Mouse (Mus musculus) embryonic facial prominence, embryonic 12.5 days (tissue): ENCODE results near the gene P2rx3. TPM values are rescaled to one million over a fixed set of nuclear protein-coding genes. Genes with fewer than 3 reads are reported as not detected.

Source experiments
- ATAC-seq: fragments of 200-750 bp; cut with Nextera tagmentation; 2 replicates; pipeline ENCODE4 v1.8.0; 2017; ENCODE audit not compliant: insufficient number of reproducible peaks, insufficient read depth, low FRiP score, low TSS enrichment
- H3K27ac ChIP-seq: fragments of 300-500 bp; sonication (generic); 2 replicates; pipeline ENCODE4 v1.5.1; 2016; ENCODE audit warnings: mild to moderate bottlenecking
- H3K27me3 ChIP-seq: fragments of 300-500 bp; sonication (generic); 2 replicates; pipeline ENCODE4 v1.6.1; 2016; ENCODE audit warnings: mild to moderate bottlenecking, moderate library complexity
- H3K36me3 ChIP-seq: fragments of 300-500 bp; sonication (generic); 2 replicates; pipeline ENCODE4 v1.6.1; 2016; ENCODE audit warnings: mild to moderate bottlenecking
- H3K4me1 ChIP-seq: fragments of 300-500 bp; sonication (generic); 2 replicates; pipeline ENCODE4 v1.6.1; 2016
- H3K4me2 ChIP-seq: fragments of 300-500 bp; sonication (generic); replicated peaks from 2 replicates; pipeline ENCODE4 v1.6.1; 2016; ENCODE audit warnings: mild to moderate bottlenecking, moderate library complexity
- H3K4me3 ChIP-seq: fragments of 300-500 bp; sonication (generic); 2 replicates; pipeline ENCODE4 v1.5.1; 2016; ENCODE audit warnings: mild to moderate bottlenecking
- H3K9ac ChIP-seq: fragments of 300-500 bp; sonication (generic); 2 replicates; pipeline ENCODE4 v1.6.1; 2016; ENCODE audit warnings: mild to moderate bottlenecking, moderate library complexity
- H3K9me3 ChIP-seq: fragments of 300-500 bp; sonication (generic); 2 replicates; pipeline ENCODE4 v1.6.1; 2016; ENCODE audit warnings: mild to moderate bottlenecking, moderate library complexity
- WGBS: fragments of 180-500 bp; shearing (Covaris S2); methylation state at CpG from one replicate; pipeline ENCODE4 v1.1.7; 2016; 5-methylcytosine and 5-hydroxymethylcytosine counted together
- polyA plus RNA-seq: library from polyadenylated mRNA; unstranded; fragments of >200 nt; fragmentation: Nextera tagmentation; extraction: Ambion mirVana; gene quantifications from 2 replicates; pipeline ENCODE4 v1.2.1, GENCODE M21; 2016

Gene P2rx3
- polyA plus RNA-seq = 15.0 and 20.6 TPM in 2 replicates

GRCm38 (mm10) chr2:85037047-85038026 lies at the start of gene P2rx3, which contains the start of gene Ssrp1:
Gene P2rx3 (minus strand): TSS chr2:85037462.
Gene Ssrp1 (plus strand): TSS chr2:85037234.
- Histone ChIP-seq H3K4me3 (peak within 1 kb of the TSS; percentile 82), H3K4me1 (peaks cover 11% of the 10 kb centered on the region), H3K9ac (peak within 1 kb of the TSS; percentile 94), H3K27ac (peak within 1 kb of the TSS; percentile 90), H3K27me3 (no peaks in the 10 kb centered on the region), H3K4me2 (peak within 1 kb of the TSS; percentile 69), H3K36me3 (peaks cover 32% of the 10 kb centered on the region), H3K9me3 (no peaks in the 10 kb centered on the region)
- ATAC-seq = peak; percentile 94
- WGBS = under 1% methylated on average over 66 of the region's 66 CpGs

- H3K27ac ChIP-seq = no peak overlapping the region
- H3K36me3 ChIP-seq = peaks cover 51% of the 10 kb centered on the region
- H3K4me3 ChIP-seq = no peak overlapping the region
- no peak for ATAC-seq
- no peaks in the 10 kb centered on the region for H3K4me1 ChIP-seq
- no peak overlapping the region for H3K4me2 ChIP-seq
- no peak overlapping the region for H3K9ac ChIP-seq
- H3K9me3 ChIP-seq = no peaks in the 10 kb centered on the region
- WGBS = 85% methylated on average over 5 of the region's 5 CpGs
- no peaks in the 10 kb centered on the region for H3K27me3 ChIP-seq
Observed at GRCm38 (mm10) chr2:85073751-85074150, 36.5 kb upstream of the P2rx3 start.

DNA sequence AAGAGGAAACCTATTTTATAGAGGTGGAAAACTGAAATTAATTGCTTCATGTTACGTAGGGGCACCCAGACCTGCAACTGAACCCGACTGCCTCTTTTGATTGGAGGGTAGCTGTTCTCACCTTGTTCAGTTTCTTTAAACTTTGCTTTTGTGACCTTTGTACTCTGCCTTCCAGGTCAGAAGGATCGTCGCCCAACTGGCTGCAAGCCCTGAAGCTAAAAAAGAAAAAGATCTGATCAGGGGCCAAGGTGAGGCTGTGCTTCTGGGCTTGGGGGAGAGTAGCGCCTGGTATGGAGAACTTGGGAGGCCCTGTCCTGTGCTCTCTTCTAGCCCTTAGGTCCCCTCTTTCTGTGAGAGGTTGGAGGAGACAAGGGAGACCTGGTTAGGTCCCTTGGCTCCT lies 34.7 kb upstream of the P2rx3 start:
- Histone ChIP-seq H3K27me3 (no peaks in the 10 kb centered on the region), H3K9ac (no peak overlapping the region), H3K4me3 (no peak overlapping the region), H3K4me2 (no peak overlapping the region), H3K36me3 (peaks cover 53% of the 10 kb centered on the region), H3K27ac (no peak overlapping the region), H3K9me3 (no peaks in the 10 kb centered on the region), H3K4me1 (no peaks in the 10 kb centered on the region)
- ATAC-seq = no peak
- 76% methylated on average over 5 of the region's 5 CpGs for WGBS

- H3K27ac ChIP-seq = no peak overlapping the region
- H3K4me3 ChIP-seq = no peak overlapping the region
- WGBS = 77% methylated on average over 15 of the region's 15 CpGs
- peaks cover 61% of the 10 kb centered on the region for H3K36me3 ChIP-seq
- no peak overlapping the region for H3K4me2 ChIP-seq
- H3K9ac ChIP-seq = no peak overlapping the region
- H3K4me1 ChIP-seq = no peaks in the 10 kb centered on the region
- no peaks in the 10 kb centered on the region for H3K27me3 ChIP-seq
- no peaks in the 10 kb centered on the region for H3K9me3 ChIP-seq
- ATAC-seq = no peak
Observed at GRCm38 (mm10) chr2:85070086-85070485, 32.8 kb upstream of the P2rx3 start.

- WGBS = 84% methylated on average over 2 of the region's 2 CpGs
- no peak overlapping the region for H3K4me3 ChIP-seq
- no peaks in the 10 kb centered on the region for H3K9me3 ChIP-seq
- no peak overlapping the region for H3K4me2 ChIP-seq
- no peaks in the 10 kb centered on the region for H3K27me3 ChIP-seq
- no peak for ATAC-seq
- no peaks in the 10 kb centered on the region for H3K4me1 ChIP-seq
- no peak overlapping the region for H3K9ac ChIP-seq
- no peak overlapping the region for H3K27ac ChIP-seq
- H3K36me3 ChIP-seq = peaks cover 63% of the 10 kb centered on the region
Observed at GRCm38 (mm10) chr2:85068626-85069025, 31.4 kb upstream of the P2rx3 start.

DNA sequence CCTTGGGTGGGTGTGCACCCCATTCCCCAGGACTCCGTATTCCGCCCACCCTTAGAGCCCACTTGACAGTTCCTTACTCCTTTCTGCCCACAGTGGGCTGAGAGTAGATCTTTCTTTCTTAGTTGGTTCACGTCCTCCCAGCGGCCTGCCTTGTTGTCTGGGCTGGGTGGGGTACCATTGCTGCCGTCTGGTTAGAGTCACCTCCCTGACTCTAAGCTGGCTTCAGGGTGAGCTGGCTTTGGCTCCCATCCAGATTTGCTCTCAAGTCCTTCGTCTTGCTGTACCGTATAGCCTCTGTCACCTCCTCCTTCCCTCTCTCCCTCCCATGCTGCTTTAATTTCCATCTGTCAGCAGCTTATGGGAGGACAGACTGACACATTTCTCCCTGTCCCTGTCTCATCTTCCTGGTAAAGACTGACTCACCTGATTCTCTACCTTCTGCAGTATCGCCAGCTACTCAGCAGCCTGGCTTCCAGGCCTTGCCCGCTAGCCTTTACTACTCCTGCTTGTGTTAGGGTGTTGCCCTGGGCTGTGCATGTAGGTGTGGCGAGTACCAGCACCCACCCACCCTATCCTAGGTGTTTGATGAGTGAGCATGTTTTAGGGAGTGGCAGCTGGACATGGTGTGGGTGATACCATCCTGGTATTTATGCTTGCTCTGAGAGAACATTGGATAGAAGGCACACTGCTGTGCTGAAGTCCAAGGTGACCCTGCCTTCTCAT lies 30.8 kb upstream of the P2rx3 start:
- H3K27ac ChIP-seq = no peak overlapping the region

DNA sequence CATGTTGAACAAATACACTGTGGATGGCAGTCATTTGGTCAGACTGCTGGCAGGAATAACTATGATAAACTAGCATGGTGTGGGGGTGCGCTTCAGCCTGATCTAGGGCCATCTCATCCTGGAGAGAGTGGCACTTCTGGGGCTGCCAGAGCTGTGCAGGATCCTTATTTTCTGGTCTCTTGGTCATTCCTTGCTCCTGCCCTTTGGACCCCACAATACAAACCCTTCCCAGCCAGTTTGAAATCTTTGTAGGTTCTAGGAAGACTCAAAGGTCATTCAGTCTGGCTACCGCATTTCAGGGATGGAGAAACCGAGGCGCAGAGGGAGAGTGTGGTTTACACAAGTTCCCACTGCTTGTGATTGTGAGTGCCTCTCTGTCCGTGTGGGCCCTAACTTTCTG lies 29.7 kb upstream of the P2rx3 start:
- ATAC-seq = no peak
- 94% methylated on average over 5 of the region's 5 CpGs for WGBS
- H3K27me3 ChIP-seq = no peaks in the 10 kb centered on the region
- no peak overlapping the region for H3K27ac ChIP-seq
- H3K9me3 ChIP-seq = no peaks in the 10 kb centered on the region
- H3K4me1 ChIP-seq = no peaks in the 10 kb centered on the region
- no peak overlapping the region for H3K4me3 ChIP-seq
- peaks cover 66% of the 10 kb centered on the region for H3K36me3 ChIP-seq
- H3K4me2 ChIP-seq = no peak overlapping the region
- H3K9ac ChIP-seq = no peak overlapping the region

More for the DNA sequence above, 30.8 kb upstream of the P2rx3 start:
- no peaks in the 10 kb centered on the region for H3K9me3 ChIP-seq
- H3K4me2 ChIP-seq = no peak overlapping the region
- no peak for ATAC-seq
- no peak overlapping the region for H3K4me3 ChIP-seq
- H3K4me1 ChIP-seq = no peaks in the 10 kb centered on the region
- peaks cover 65% of the 10 kb centered on the region for H3K36me3 ChIP-seq
- WGBS = 83% methylated on average over 10 of the region's 10 CpGs
- H3K9ac ChIP-seq = no peak overlapping the region
- H3K27me3 ChIP-seq = no peaks in the 10 kb centered on the region

DNA sequence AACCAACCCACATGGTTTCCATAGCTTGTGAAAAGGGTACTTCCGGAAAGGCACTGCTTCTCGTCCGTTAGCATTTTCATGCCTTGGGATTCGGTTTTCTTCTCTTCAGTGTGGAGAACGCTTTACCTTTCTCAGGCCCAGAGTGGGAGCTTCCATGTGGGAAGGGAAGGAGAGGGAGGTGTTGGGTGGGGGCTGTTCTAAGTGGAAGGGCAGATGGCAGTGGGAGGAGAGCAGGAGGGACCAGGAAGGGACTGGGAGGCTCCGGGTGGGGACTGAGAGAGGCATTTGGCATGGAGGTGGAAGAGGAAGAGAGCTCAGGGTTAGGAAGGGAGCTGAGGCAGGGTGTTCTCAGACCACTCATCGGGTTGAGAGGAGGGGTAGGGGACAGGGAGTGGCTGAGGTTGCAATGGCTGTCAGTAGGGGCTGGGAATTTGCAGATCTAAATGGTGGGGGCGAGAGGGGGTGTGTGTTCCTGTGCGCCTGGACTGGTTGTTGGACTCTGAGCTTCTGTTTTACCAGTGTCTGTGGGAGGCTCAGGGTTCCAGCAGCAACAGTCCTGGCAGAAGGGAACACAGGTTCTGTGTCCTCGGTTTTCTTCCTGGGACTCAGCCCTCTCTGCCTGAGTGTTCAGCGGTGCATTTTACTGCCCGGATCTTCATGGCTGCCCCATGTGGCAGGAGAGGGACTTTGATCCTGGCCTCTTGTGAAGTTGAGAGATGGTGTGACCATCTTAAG lies 28.0 kb upstream of the P2rx3 start:
- Histone ChIP-seq H3K4me2 (no peak overlapping the region), H3K4me1 (peaks cover 11% of the 10 kb centered on the region), H3K36me3 (peaks cover 53% of the 10 kb centered on the region), H3K27ac (no peak overlapping the region), H3K9ac (no peak overlapping the region), H3K4me3 (no peak overlapping the region), H3K9me3 (no peaks in the 10 kb centered on the region), H3K27me3 (no peaks in the 10 kb centered on the region)
- ATAC-seq = no peak
- 85% methylated on average over 12 of the region's 12 CpGs for WGBS

- peaks cover 17% of the 10 kb centered on the region for H3K4me1 ChIP-seq
- H3K36me3 ChIP-seq = peaks cover 74% of the 10 kb centered on the region
- H3K27me3 ChIP-seq = no peaks in the 10 kb centered on the region
- ATAC-seq = no peak
- peak overlapping the region; percentile 29 for H3K4me3 ChIP-seq
- H3K9me3 ChIP-seq = no peaks in the 10 kb centered on the region
- 22% methylated on average over 10 of the region's 10 CpGs for WGBS
- peak overlapping the region; percentile 62 for H3K4me2 ChIP-seq
- no peak overlapping the region for H3K27ac ChIP-seq
- 0 out of 2 replicates have a peak overlapping the region, but pooled peaks have one; percentile 45 for H3K9ac ChIP-seq
Observed at GRCm38 (mm10) chr2:85061107-85061541, 23.9 kb upstream of the P2rx3 start.

DNA sequence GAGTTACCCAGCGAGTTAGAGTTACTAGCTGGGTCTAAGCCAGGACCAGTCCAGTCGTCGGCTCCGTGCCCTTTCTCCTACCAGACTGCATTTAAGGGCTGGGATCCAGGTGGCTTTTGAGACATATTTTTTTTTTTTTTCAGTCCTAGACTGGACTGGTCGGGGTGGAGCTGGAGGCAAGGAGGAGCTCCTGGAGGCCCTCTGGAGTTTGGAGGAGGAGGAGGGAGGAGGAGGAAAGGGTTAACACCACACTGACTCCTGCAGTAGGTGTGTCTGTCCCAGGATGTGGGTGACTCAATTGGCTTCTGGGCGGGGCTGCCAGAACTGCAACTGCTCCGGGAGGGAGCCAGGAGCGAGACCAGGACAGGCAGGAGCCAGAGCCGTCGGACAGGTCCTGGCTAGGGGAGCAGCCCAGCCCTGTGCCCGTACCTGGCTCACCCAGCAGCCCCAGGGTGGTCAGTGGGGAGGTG lies 23.4 kb upstream of the P2rx3 start:
- Histone ChIP-seq H3K36me3 (peaks cover 79% of the 10 kb centered on the region), H3K9ac (0 out of 2 replicates have a peak overlapping the region, but pooled peaks have one; percentile 45), H3K27me3 (no peaks in the 10 kb centered on the region), H3K9me3 (no peaks in the 10 kb centered on the region), H3K4me3 (peak overlapping the region; percentile 29), H3K4me1 (peaks cover 17% of the 10 kb centered on the region), H3K4me2 (peak overlapping the region; percentile 62), H3K27ac (0 out of 2 replicates have a peak overlapping the region, but pooled peaks have one; percentile 60)
- peak; percentile 55; the same call in 1 of the 2 replicates for ATAC-seq
- 14% methylated on average over 10 of the region's 11 CpGs for WGBS

GRCm38 (mm10) chr2:85059677-85060076 lies 22.4 kb upstream of the P2rx3 start:
- Histone ChIP-seq H3K36me3 (peaks cover 86% of the 10 kb centered on the region), H3K4me2 (no peak overlapping the region), H3K4me1 (peaks cover 17% of the 10 kb centered on the region), H3K27ac (peak overlapping the region; percentile 60; the same call in 1 of the 2 replicates), H3K27me3 (no peaks in the 10 kb centered on the region), H3K9ac (no peak overlapping the region), H3K9me3 (no peaks in the 10 kb centered on the region), H3K4me3 (0 out of 2 replicates have a peak overlapping the region, but pooled peaks have one; percentile 29)
- WGBS = 86% methylated on average over 6 of the region's 6 CpGs
- ATAC-seq = no peak
